Mouse (Mus musculus): ENCODE measurements around the gene Cysltr2.

Gene Cysltr2

DNA sequence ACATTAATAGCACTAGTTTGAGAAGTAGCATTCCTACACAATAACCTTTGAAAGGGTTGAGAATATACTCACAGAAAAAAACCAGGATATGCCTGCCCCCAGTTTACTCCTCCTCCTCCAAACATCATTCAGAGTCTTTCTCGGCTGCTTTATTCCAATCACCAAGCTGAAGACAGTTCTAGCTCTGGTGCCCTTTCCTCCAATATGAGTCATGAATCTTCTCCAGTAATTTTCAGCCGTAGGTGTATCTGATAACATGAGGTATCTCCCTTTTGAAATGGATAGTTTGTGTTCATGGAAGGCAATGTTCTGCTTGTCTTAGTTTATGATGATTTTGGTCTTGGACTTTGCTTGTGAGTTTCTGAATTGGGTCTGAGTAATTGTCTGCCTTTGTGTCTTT, 62.9 kb downstream of the Cysltr2 start:
- DNase-seq (ENCODE audit: low read depth, low spot score): no peak

DNA sequence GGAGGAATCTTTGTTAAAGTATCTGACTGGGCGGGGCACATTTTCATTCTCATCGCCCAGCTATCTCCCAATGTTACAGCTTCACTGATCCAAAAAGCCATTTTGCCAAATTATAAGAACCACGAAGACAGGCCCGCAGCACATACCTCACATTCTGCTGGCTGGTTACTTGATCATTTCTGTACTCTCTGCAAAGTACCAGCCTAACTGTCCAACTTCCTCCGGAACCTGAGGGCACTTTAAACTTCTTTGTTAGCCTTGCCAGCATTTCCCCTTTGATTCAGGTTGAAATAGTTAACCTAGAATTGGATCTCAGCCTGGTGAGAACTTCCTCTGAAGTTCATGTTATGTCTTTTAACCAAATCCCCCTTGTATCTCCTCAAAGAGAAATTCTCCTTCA, 63.8 kb downstream of the Cysltr2 start:
- no peak for DNase-seq (ENCODE audit: low read depth, low spot score)

GRCm38 (mm10) chr14:72983456-72983855, 65.5 kb downstream of the Cysltr2 start:
- peak; percentile 68 for DNase-seq (ENCODE audit: low read depth, low spot score)

- no peak for DNase-seq (ENCODE audit: low read depth, low spot score)
Observed at GRCm38 (mm10) chr14:72982981-72983436, 65.9 kb downstream of the Cysltr2 start.

DNA sequence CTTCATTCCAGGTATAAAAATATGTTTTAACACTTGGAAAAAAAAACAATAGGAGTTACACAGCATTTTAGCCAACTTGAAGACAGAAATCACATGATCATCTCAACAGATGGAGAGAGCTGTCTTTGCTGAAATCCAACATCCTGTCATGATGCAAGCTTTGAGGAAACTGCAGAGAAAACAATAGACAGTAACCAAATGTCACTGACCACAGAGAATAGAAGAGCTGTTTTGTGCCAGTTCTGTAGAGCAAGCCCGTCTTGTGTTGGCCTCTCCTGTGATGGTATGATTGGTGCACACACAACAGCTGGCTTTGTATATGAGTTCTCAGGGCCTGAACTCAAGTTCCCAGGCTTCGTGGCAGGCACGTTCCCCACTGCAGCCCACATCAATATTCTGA, 68.2 kb downstream of the Cysltr2 start:
- no peak for DNase-seq (ENCODE audit: low read depth, low spot score)

- DNase-seq (ENCODE audit: low read depth, low spot score): no peak
Observed at GRCm38 (mm10) chr14:72980106-72980505, 68.8 kb downstream of the Cysltr2 start.

DNA sequence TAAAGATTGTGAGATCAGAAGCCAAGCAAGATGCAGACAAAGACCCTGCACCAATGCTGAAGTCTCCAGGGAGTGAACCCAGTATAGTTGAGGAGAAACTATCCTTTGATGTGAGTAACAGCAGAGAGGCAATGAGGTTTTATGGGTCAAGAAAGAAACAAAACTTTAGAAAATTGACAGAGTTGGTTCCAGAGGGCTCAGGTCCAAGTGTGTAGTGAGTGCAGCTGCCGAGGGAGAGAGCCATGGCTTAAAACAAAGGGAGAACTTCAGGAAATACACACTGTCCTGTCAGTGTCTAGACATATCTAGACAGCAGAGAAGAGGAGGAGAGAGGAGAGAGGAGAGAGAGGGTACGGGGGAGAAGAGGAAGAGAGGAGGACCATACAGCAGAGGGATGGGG, 72.8 kb downstream of the Cysltr2 start:
- DNase-seq (ENCODE audit: low read depth, low spot score): no peak
